Mouse (Mus musculus) activated CD4-positive, CD25-positive, alpha-beta regulatory T cell, adult 4 months (primary cell): ENCODE measurements around the gene Mybl2. TPM values are rescaled to one million over a fixed set of nuclear protein-coding genes. Genes with fewer than 3 reads are reported as not detected.
"Not testable (repeated sequence)": the region's sequence is repeated elsewhere in the genome, so short reads cannot be mapped to it uniquely, and the experiment has no call there.

ENCODE experiments used
- ATAC-seq: one replicate; pipeline ENCODE4 v1.8.0; 2017
- polyA plus RNA-seq, 2 experiments: library from polyadenylated mRNA; unstranded; fragments of 100-300 nt; shearing (Covaris generic); gene quantifications; one replicate each; pipeline ENCODE4 v1.2.1; 2017

Gene Mybl2
- polyA plus RNA-seq, result 1 to 10 TPM; 3.2 to 4.7 TPM

GRCm38 (mm10) chr2:163054335-163054840, at the start of gene Mybl2:
Mybl2 (plus strand) TSS chr2:163054687.
- ATAC-seq, result peak; percentile 100

- no peak for ATAC-seq
Observed at GRCm38 (mm10) chr2:163007299-163007698, 47.2 kb upstream of the Mybl2 start.

GRCm38 (mm10) chr2:163016916-163017743, 37.4 kb upstream of the Mybl2 start, which contains the start of gene Ift52:
Ift52 (plus strand) TSS chr2:163017354.
- peak; percentile 90 for ATAC-seq

GRCm38 (mm10) chr2:163031289-163031688, 23.2 kb upstream of the Mybl2 start:
- no peak for ATAC-seq

GRCm38 (mm10) chr2:163031757-163032156, 22.7 kb upstream of the Mybl2 start:
- no peak for ATAC-seq

GRCm38 (mm10) chr2:163032622-163033021, 21.9 kb upstream of the Mybl2 start:
- ATAC-seq, result no peak

- ATAC-seq, result no peak
Observed at GRCm38 (mm10) chr2:163039940-163040339, 14.5 kb upstream of the Mybl2 start.

GRCm38 (mm10) chr2:163048125-163048524, 6.4 kb upstream of the Mybl2 start:
- ATAC-seq, result peak; percentile 86

- no peak for ATAC-seq
Observed at GRCm38 (mm10) chr2:163049116-163049515, 5.4 kb upstream of the Mybl2 start.

- ATAC-seq, result no peak
Observed at GRCm38 (mm10) chr2:163051691-163052090, 2.8 kb upstream of the Mybl2 start.

- ATAC-seq, result no peak
Observed at GRCm38 (mm10) chr2:163052101-163052500, 2.4 kb upstream of the Mybl2 start.

GRCm38 (mm10) chr2:163052826-163053225, 1.7 kb upstream of the Mybl2 start:
- ATAC-seq, result no peak

GRCm38 (mm10) chr2:163054891-163055494, 506 bp downstream of the Mybl2 start:
- ATAC-seq, result no peak

GRCm38 (mm10) chr2:163055715-163056114, 1.2 kb downstream of the Mybl2 start:
- no peak for ATAC-seq

- no peak for ATAC-seq
Observed at GRCm38 (mm10) chr2:163056584-163056983, 2.1 kb downstream of the Mybl2 start.

GRCm38 (mm10) chr2:163058981-163059380, 4.5 kb downstream of the Mybl2 start:
- not testable (repeated sequence) for ATAC-seq

- ATAC-seq, result no peak
Observed at GRCm38 (mm10) chr2:163060630-163061029, 6.1 kb downstream of the Mybl2 start.

- no peak for ATAC-seq
Observed at GRCm38 (mm10) chr2:163061203-163062118, 7.0 kb downstream of the Mybl2 start.

- no peak for ATAC-seq
Observed at GRCm38 (mm10) chr2:163062119-163062508, 7.6 kb downstream of the Mybl2 start.

GRCm38 (mm10) chr2:163066326-163066725, 11.8 kb downstream of the Mybl2 start:
- no peak for ATAC-seq

GRCm38 (mm10) chr2:163067233-163067632, 12.7 kb downstream of the Mybl2 start:
- ATAC-seq, result no peak

- ATAC-seq, result no peak
Observed at GRCm38 (mm10) chr2:163070213-163070612, 15.7 kb downstream of the Mybl2 start.

- no peak for ATAC-seq
Observed at GRCm38 (mm10) chr2:163071590-163071989, 17.1 kb downstream of the Mybl2 start.
